Mouse (Mus musculus) limb, embryonic 12.5 days (tissue): ENCODE data around the gene H2al1b. TPM values are rescaled to one million over a fixed set of nuclear protein-coding genes. Genes with fewer than 3 reads are reported as not detected.

Source experiments
- polyA plus RNA-seq: library from polyadenylated mRNA; unstranded; fragments of >200 nt; fragmentation: Nextera tagmentation; extraction: Ambion mirVana; gene quantifications from 2 replicates; pipeline ENCODE4 v1.2.1, GENCODE M21; 2016

Gene H2al1b
- polyA plus RNA-seq, 1 experiment from 2014 or later: not detected

Other genes with a start within 250 kb of the H2al1b start
- gene H2al1a, start 3.2 kb upstream of the H2al1b start, polyA plus RNA-seq: not detected in 2 replicates
- not detected in 2 replicates for gene H2al1c, start 3.2 kb downstream of the H2al1b start, polyA plus RNA-seq
- gene H2al1d, start 6.4 kb downstream of the H2al1b start, polyA plus RNA-seq: not detected in 2 replicates
- not detected in 2 replicates for gene H2al1e, start 9.5 kb downstream of the H2al1b start, polyA plus RNA-seq
- gene H2al1f, start 12.7 kb downstream of the H2al1b start, polyA plus RNA-seq: not detected in 2 replicates
- not detected in 2 replicates for gene H2al1g, start 15.8 kb downstream of the H2al1b start, polyA plus RNA-seq
- not detected in 2 replicates for gene H2al1h, start 19.1 kb downstream of the H2al1b start, polyA plus RNA-seq
- gene H2al1i, start 22.2 kb downstream of the H2al1b start, polyA plus RNA-seq: not detected in 2 replicates
- gene H2al1j, start 25.4 kb downstream of the H2al1b start, polyA plus RNA-seq: not detected in 2 replicates